Mouse (Mus musculus): ENCODE data around the gene Limd2. TPM values are rescaled to one million over a fixed set of nuclear protein-coding genes. Genes with fewer than 3 reads are reported as not detected.
A peak's percentile ranks its signal among the peaks of the same experiment; 100 is the strongest.
"Not testable (repeated sequence)": the region's sequence is repeated elsewhere in the genome, so short reads cannot be mapped to it uniquely, and the experiment has no call there.

The Limd2 gene
- polyA plus RNA-seq (2014; fragmentation: Nextera tagmentation; extraction: Ambion mirVana), result 169 and 216 TPM in 2 replicates

DNA sequence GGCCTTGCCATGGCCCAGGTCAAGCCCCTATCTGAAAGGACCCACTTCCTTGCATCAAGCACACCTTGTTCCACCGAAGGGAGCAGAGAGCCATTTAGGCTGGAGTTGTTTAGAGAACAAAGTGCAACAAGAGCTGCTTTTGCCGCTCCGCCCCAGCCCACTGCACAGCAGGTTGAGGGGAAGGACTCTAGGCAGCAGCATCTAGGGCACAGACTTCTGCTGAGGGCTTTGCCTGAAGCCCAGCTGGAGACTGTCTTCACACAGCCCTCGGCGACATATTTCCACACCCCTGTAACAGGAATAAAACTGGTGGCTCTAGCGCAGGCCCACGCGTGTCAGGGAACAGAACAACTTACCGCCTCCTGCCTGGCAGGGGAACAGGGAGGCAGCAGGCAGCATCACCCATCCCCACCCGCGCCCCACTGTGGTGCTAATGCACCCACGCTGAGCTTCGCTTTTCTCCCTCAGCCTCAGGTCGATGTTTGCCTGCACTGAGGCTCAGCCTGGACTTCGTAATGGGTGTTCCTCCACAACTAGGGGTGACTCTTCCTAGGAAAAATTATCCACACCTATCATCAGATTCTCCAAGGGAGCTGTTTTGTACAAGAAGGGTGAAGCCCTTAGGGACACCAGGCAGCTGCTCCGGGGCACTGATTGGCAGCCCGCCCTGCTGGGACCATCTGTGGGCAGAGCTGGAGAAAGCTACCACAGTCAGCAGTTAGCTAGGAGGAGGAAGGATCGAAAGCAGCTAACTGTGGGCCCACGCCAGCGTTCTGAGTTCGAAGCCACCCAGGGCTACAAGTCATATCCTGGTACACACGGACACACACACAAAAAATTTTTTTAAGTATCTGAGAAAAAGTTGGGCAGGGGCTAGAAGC is at the start of gene Limd2, which contains the start of gene Gm10840:
Gene Limd2, minus strand, starts transcription at position 20 of the 881 bp plus-strand sequence.
Gene Gm10840, plus strand, starts transcription at position 10 of the 881 bp plus-strand sequence.
- H3K36me3 ChIP-seq (ENCODE audit: control insufficient read depth, insufficient read depth, low read length), result peaks cover 51% of the 10 kb centered on the region
- peak within 1 kb of the TSS; percentile 96 for H3K9ac ChIP-seq (ENCODE audit: low read depth, low read length)
- H3K4me1 ChIP-seq (ENCODE audit: control insufficient read depth, insufficient read depth, low read length), result peaks cover 21% of the 10 kb centered on the region
- H3K4me2 ChIP-seq (ENCODE audit: low read depth, low read length), result peak within 1 kb of the TSS; percentile 65
- H3K4me3 ChIP-seq (ENCODE audit: low read depth, low read length), result peak within 1 kb of the TSS; percentile 87
- WGBS, result 28% methylated on average over 22 of the region's 22 CpGs
- H3K27me3 ChIP-seq (replicated peaks; ENCODE audit: control insufficient read depth, insufficient read depth, low read length), result no peaks in the 10 kb centered on the region
- H3K9me3 ChIP-seq (ENCODE audit: control insufficient read depth, low read length), result no peaks in the 10 kb centered on the region
- DNase-seq (ENCODE audit: low spot score) (peak; percentile 68), ATAC-seq (ENCODE audit: low read depth) (peak; percentile 48)
- H3K27ac ChIP-seq (replicated peaks; ENCODE audit: low read depth, low read length), result peak within 1 kb of the TSS; percentile 98

DNA sequence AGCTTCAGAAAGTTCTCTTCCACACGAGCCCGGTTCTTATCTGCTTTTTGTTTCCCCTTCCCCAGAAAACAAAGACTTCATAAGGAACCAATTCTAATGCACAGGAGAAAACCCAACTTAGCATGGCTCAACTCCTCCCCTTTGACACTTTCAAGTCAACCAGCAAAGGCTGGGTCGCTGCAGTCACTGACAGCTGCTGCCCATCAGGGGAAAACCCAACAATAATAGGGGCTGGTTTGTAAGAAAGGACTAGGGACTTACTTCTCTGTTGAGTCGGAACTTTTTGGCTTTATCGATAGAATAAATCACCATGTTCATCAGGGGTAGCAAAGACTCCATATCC is 41.4 kb upstream of the Limd2 start, which contains the start of gene Strada:
Gene Strada, minus strand, starts transcription at position 46 of the 343 bp plus-strand sequence.
- H3K9ac ChIP-seq (ENCODE audit: low read depth, low read length), result no peak within 1 kb of the TSS
- no peaks in the 10 kb centered on the region for H3K9me3 ChIP-seq (ENCODE audit: control insufficient read depth, low read length)
- no peak within 1 kb of the TSS for H3K4me3 ChIP-seq (ENCODE audit: low read depth, low read length)
- H3K4me2 ChIP-seq (ENCODE audit: low read depth, low read length), result no peak within 1 kb of the TSS
- H3K27me3 ChIP-seq (replicated peaks; ENCODE audit: control insufficient read depth, insufficient read depth, low read length), result no peaks in the 10 kb centered on the region
- no peak within 1 kb of the TSS for H3K27ac ChIP-seq (replicated peaks; ENCODE audit: low read depth, low read length)
- DNase-seq (ENCODE audit: low spot score) (no peak), ATAC-seq (ENCODE audit: low read depth) (no peak)
- no peaks in the 10 kb centered on the region for H3K4me1 ChIP-seq (ENCODE audit: control insufficient read depth, insufficient read depth, low read length)
- 86% methylated on average over 5 of the region's 5 CpGs for WGBS
- H3K36me3 ChIP-seq (ENCODE audit: control insufficient read depth, insufficient read depth, low read length), result peaks cover 94% of the 10 kb centered on the region

DNA sequence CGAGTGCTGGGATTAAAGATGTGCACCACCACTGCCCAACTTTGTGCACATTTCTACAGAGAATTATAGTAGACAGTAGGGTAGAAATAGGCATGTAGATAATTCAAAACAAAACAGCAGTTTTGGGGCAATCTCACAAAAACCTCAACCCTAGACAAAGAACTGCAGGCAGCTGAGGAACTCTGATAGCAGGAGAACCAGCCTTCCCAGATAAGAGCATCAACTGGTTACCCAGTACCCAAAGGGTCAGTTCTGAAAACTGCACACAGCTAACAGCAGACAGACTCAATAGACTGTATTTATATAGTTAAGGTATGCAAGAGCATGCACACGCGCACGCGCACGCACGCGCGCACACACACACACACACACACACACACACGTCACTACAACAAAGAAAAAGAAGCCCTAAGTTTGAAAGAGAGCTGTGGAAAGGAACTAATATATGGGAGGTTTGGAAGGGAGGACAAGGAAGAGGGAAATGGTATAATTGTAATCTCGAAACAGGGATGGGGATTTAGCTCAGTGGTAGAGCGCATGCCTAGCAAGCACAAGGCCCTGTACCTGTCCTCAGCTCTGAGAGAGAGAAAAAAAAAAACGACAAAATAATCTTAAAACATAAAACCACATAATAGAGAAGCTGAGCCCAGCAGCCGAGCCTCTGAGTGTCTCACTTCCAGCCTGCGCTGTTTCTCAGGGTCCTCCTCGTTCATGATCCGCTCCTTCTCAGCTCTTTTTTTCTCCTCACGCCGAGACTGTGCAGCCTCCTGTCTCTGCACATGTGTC is 40.9 kb upstream of the Limd2 start:
- Histone ChIP-seq H3K9me3 (ENCODE audit: control insufficient read depth, low read length) (no peaks in the 10 kb centered on the region), H3K4me2 (ENCODE audit: low read depth, low read length) (no peak overlapping the region), H3K4me3 (ENCODE audit: low read depth, low read length) (no peak overlapping the region), H3K36me3 (ENCODE audit: control insufficient read depth, insufficient read depth, low read length) (peaks cover 94% of the 10 kb centered on the region), H3K9ac (ENCODE audit: low read depth, low read length) (no peak overlapping the region), H3K27ac (replicated peaks; ENCODE audit: low read depth, low read length) (no peak overlapping the region), H3K27me3 (replicated peaks; ENCODE audit: control insufficient read depth, insufficient read depth, low read length) (no peaks in the 10 kb centered on the region), H3K4me1 (ENCODE audit: control insufficient read depth, insufficient read depth, low read length) (no peaks in the 10 kb centered on the region)
- ATAC-seq (ENCODE audit: low read depth), result no peak
- no peak for DNase-seq (ENCODE audit: low spot score)
- WGBS, result 94% methylated on average over 19 of the region's 19 CpGs

- WGBS, result 83% methylated on average over 6 of the region's 6 CpGs
- ATAC-seq (ENCODE audit: low read depth), result no peak
Observed at GRCm38 (mm10) chr11:106200756-106201155, 40.1 kb upstream of the Limd2 start.

DNA sequence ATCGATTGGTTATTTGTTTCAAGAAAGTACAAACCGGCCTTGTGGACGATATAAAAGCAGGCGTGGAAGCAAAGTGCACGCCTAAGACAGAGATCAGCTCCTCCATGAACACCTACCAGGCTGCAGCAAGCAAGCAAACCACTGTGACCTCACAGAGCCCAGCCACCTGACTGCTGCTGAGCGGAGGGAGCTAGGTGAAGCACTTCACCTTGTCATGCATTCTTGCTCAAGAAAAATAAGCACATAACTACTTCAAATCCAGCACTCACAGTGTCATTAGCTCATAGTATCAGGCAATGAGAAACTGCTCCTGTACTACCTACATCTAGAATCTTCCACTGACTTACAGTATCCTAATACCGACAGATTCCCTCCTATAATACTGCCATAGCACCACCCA is 39.3 kb upstream of the Limd2 start:
- not testable (repeated sequence) for DNase-seq (ENCODE audit: low spot score)

More at GRCm38 (mm10) chr11:106200756-106201155, 40.1 kb upstream of the Limd2 start:
- Histone ChIP-seq H3K9ac (ENCODE audit: low read depth, low read length) (no peak overlapping the region), H3K4me3 (ENCODE audit: low read depth, low read length) (no peak overlapping the region), H3K9me3 (ENCODE audit: control insufficient read depth, low read length) (no peaks in the 10 kb centered on the region), H3K27me3 (replicated peaks; ENCODE audit: control insufficient read depth, insufficient read depth, low read length) (no peaks in the 10 kb centered on the region), H3K4me1 (ENCODE audit: control insufficient read depth, insufficient read depth, low read length) (no peaks in the 10 kb centered on the region), H3K27ac (replicated peaks; ENCODE audit: low read depth, low read length) (no peak overlapping the region), H3K36me3 (ENCODE audit: control insufficient read depth, insufficient read depth, low read length) (peaks cover 88% of the 10 kb centered on the region), H3K4me2 (ENCODE audit: low read depth, low read length) (no peak overlapping the region)
- no peak for DNase-seq (ENCODE audit: low spot score)

GRCm38 (mm10) chr11:106198277-106198676 is 37.6 kb upstream of the Limd2 start:
- WGBS, result 84% methylated on average over 4 of the region's 4 CpGs
- peaks cover 64% of the 10 kb centered on the region for H3K36me3 ChIP-seq (ENCODE audit: control insufficient read depth, insufficient read depth, low read length)
- H3K4me2 ChIP-seq (ENCODE audit: low read depth, low read length), result no peak overlapping the region
- no peaks in the 10 kb centered on the region for H3K27me3 ChIP-seq (replicated peaks; ENCODE audit: control insufficient read depth, insufficient read depth, low read length)
- H3K9me3 ChIP-seq (ENCODE audit: control insufficient read depth, low read length), result no peaks in the 10 kb centered on the region
- H3K9ac ChIP-seq (ENCODE audit: low read depth, low read length), result no peak overlapping the region
- DNase-seq (ENCODE audit: low spot score), result no peak
- no peak overlapping the region for H3K4me3 ChIP-seq (ENCODE audit: low read depth, low read length)
- H3K4me1 ChIP-seq (ENCODE audit: control insufficient read depth, insufficient read depth, low read length), result no peaks in the 10 kb centered on the region
- no peak overlapping the region for H3K27ac ChIP-seq (replicated peaks; ENCODE audit: low read depth, low read length)
- ATAC-seq (ENCODE audit: low read depth), result no peak

More for the DNA sequence above, 39.3 kb upstream of the Limd2 start:
- not testable (repeated sequence) for H3K27ac ChIP-seq (replicated peaks; ENCODE audit: low read depth, low read length); ATAC-seq (ENCODE audit: low read depth); H3K9ac ChIP-seq (ENCODE audit: low read depth, low read length); H3K4me1 ChIP-seq (ENCODE audit: control insufficient read depth, insufficient read depth, low read length); H3K27me3 ChIP-seq (replicated peaks; ENCODE audit: control insufficient read depth, insufficient read depth, low read length); H3K4me3 ChIP-seq (ENCODE audit: low read depth, low read length); H3K4me2 ChIP-seq (ENCODE audit: low read depth, low read length); H3K9me3 ChIP-seq (ENCODE audit: control insufficient read depth, low read length)
- WGBS, result 94% methylated on average over 7 of the region's 7 CpGs
- H3K36me3 ChIP-seq (ENCODE audit: control insufficient read depth, insufficient read depth, low read length), result peaks cover 81% of the 10 kb centered on the region

DNA sequence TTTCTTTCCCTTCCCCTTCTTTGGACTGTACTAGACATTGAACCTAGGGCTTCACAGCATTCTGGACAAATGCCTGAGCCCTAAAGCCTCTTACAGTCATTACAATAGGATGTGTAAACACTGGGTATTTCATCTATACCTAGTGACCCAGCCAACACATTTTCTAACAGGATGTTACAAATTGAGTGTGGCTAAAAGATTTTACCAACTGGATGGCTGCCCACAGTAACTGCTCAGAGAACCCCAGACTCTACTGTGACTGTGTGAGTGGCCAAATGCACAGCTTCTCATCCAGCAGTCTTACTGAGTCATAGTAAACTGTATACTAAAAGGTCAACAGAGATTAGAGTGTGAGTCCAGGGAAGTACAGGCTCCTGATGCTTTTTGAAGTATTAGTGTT is 34.7 kb upstream of the Limd2 start:
- H3K27ac ChIP-seq (replicated peaks; ENCODE audit: low read depth, low read length), result no peak overlapping the region
- H3K9ac ChIP-seq (ENCODE audit: low read depth, low read length), result no peak overlapping the region
- no peak overlapping the region for H3K4me2 ChIP-seq (ENCODE audit: low read depth, low read length)
- H3K9me3 ChIP-seq (ENCODE audit: control insufficient read depth, low read length), result no peaks in the 10 kb centered on the region
- H3K27me3 ChIP-seq (replicated peaks; ENCODE audit: control insufficient read depth, insufficient read depth, low read length), result no peaks in the 10 kb centered on the region
- H3K36me3 ChIP-seq (ENCODE audit: control insufficient read depth, insufficient read depth, low read length), result peaks cover 35% of the 10 kb centered on the region
- DNase-seq (ENCODE audit: low spot score) (peak; percentile 8), ATAC-seq (ENCODE audit: low read depth) (no peak)
- H3K4me1 ChIP-seq (ENCODE audit: control insufficient read depth, insufficient read depth, low read length), result peaks cover 5% of the 10 kb centered on the region
- H3K4me3 ChIP-seq (ENCODE audit: low read depth, low read length), result no peak overlapping the region

GRCm38 (mm10) chr11:106194891-106195290 is 34.2 kb upstream of the Limd2 start:
- ATAC-seq (ENCODE audit: low read depth) (no peak), DNase-seq (ENCODE audit: low spot score) (no peak)
- no peak overlapping the region for H3K4me3 ChIP-seq (ENCODE audit: low read depth, low read length)
- no peak overlapping the region for H3K4me2 ChIP-seq (ENCODE audit: low read depth, low read length)
- peaks cover 32% of the 10 kb centered on the region for H3K36me3 ChIP-seq (ENCODE audit: control insufficient read depth, insufficient read depth, low read length)
- WGBS, result 89% methylated on average over 7 of the region's 7 CpGs
- no peaks in the 10 kb centered on the region for H3K9me3 ChIP-seq (ENCODE audit: control insufficient read depth, low read length)
- H3K27me3 ChIP-seq (replicated peaks; ENCODE audit: control insufficient read depth, insufficient read depth, low read length), result no peaks in the 10 kb centered on the region
- no peak overlapping the region for H3K9ac ChIP-seq (ENCODE audit: low read depth, low read length)
- H3K27ac ChIP-seq (replicated peaks; ENCODE audit: low read depth, low read length), result no peak overlapping the region
- H3K4me1 ChIP-seq (ENCODE audit: control insufficient read depth, insufficient read depth, low read length), result peaks cover 5% of the 10 kb centered on the region
